ENCODE assay signal across 21 mouse cellular contexts in the genomic region with DNA sequence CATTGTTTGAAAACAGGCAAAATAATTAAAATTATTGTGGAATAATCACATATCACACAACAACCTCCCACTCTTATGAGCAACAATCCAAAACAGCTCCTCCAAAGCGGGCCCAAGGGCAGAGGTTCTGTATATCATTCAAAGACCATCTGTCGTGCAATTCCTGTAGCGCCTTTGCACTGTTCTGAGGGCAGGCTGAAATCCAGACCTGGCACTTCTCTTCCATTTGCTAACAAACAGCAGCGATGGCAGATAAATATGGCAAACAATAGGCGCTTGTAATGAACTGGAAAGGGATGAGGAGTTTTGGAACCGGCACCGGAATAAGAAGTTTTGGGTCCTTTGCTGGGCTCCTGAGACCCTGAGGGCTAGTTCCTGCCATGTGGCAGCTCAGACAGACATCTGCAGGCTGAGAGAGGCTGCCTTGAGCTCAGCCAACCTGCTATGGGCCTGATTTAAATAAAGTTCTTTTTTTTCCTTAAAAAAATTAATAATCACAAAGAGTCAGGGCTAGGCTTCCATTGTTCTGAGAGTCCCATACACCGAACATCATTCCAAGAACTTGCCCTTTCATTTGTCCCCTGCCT.
DNase-seq lines count a peak whose midpoint lies in the region; ATAC-seq lines count a peak whose summit lies in the region.
"Had no signal": no experiment of that assay in that cellular context is flagged by ENCODE, and none has a peak within 500 bp of the region (broad histone marks: within the 10 kb centered on the region; RNA-seq: fewer than 3 reads in every experiment).

No protein-coding gene starts in this region.

- H3K4me2 ChIP-seq in forebrain, embryonic 16.5 days (ENCODE audit: low read length) = no peak overlapping the region
- H3K4me2 ChIP-seq in hindbrain, embryonic 16.5 days (ENCODE audit: low read length) = no peak overlapping the region
- H3K4me2 ChIP-seq in neural tube, embryonic 15.5 days = no peak overlapping the region
- H3K4me2 ChIP-seq: liver, embryonic 11.5 days; lung, embryonic 14.5 days had no signal

- peak overlapping the region; percentile 45; the same call in 1 of the 2 replicates for H3K27ac ChIP-seq in forebrain, embryonic 16.5 days (ENCODE audit: low read length)
- peak overlapping the region; percentile 77 for H3K27ac ChIP-seq in hindbrain, embryonic 16.5 days (ENCODE audit: low read depth, low read length)
- peak overlapping the region; percentile 37; the same call in 1 of the 2 replicates for H3K27ac ChIP-seq in neural tube, embryonic 15.5 days (replicated peaks)
- H3K27ac ChIP-seq: embryonic facial prominence, embryonic 10.5 days had no signal

- H3K36me3 ChIP-seq in forebrain, embryonic 16.5 days (ENCODE audit: control insufficient read depth, insufficient read depth) = no peaks in the 10 kb centered on the region
- H3K36me3 ChIP-seq in hindbrain, embryonic 16.5 days (ENCODE audit: control insufficient read depth, insufficient read depth, low read length) = no peaks in the 10 kb centered on the region
- H3K36me3 ChIP-seq in neural tube, embryonic 15.5 days = no peaks in the 10 kb centered on the region
- H3K36me3 ChIP-seq: embryonic facial prominence, embryonic 10.5 days had no signal

- 44% methylated on average over 8 of the region's 8 CpGs for WGBS in forebrain, embryonic 16.5 days
- 48% methylated on average over 8 of the region's 8 CpGs for WGBS in hindbrain, embryonic 16.5 days
- 56% methylated on average over 8 of the region's 8 CpGs for WGBS in neural tube, embryonic 15.5 days

- intact Hi-C loops in left cerebral cortex, postnatal 4 days (cut with DNase I) = no loop called here

- H3K27me3 ChIP-seq in forebrain, embryonic 16.5 days (replicated peaks; ENCODE audit: control insufficient read depth, insufficient read depth, low read length) = no peaks in the 10 kb centered on the region
- no peaks in the 10 kb centered on the region for H3K27me3 ChIP-seq in hindbrain, embryonic 16.5 days (replicated peaks; ENCODE audit: control insufficient read depth, insufficient read depth, low read length)
- H3K27me3 ChIP-seq in neural tube, embryonic 15.5 days (replicated peaks) = no peaks in the 10 kb centered on the region
- H3K27me3 ChIP-seq: megakaryocyte, embryonic 14.5 days had no signal

- no peaks in the 10 kb centered on the region for H3K9me3 ChIP-seq in forebrain, embryonic 16.5 days (ENCODE audit: control insufficient read depth, low read length)
- no peaks in the 10 kb centered on the region for H3K9me3 ChIP-seq in hindbrain, embryonic 16.5 days (ENCODE audit: control insufficient read depth, low read length)
- no peaks in the 10 kb centered on the region for H3K9me3 ChIP-seq in neural tube, embryonic 15.5 days (replicated peaks)
- H3K9me3 ChIP-seq: embryonic facial prominence, embryonic 10.5 days had no signal

- DNase-seq in left cerebral cortex, postnatal 4 days = peak; percentile 32
- no peak for DNase-seq in left cerebral cortex, adult 8-10 months (ENCODE audit: low spot score in 2 of 2)
- no peak for DNase-seq in thymus, postnatal 0 days (ENCODE audit: low spot score)
- DNase-seq in gastrocnemius, adult 8-10 months (ENCODE audit: low spot score in 2 of 2) = no peak
- DNase-seq: adrenal gland, adult 8-10 months; cerebellum, adult 18-20 months; gastrocnemius, postnatal 10 days; heart, postnatal 10 days; kidney, postnatal 10 days; layer of hippocampus, adult 9-11 months; lung, embryonic 14.5 days; right cerebral cortex, postnatal 4 days had no signal

- H3K4me3 ChIP-seq in forebrain, embryonic 16.5 days (replicated peaks; ENCODE audit: low read length) = no peak overlapping the region
- no peak overlapping the region for H3K4me3 ChIP-seq in hindbrain, embryonic 16.5 days (ENCODE audit: low read length)
- no peak overlapping the region for H3K4me3 ChIP-seq in neural tube, embryonic 15.5 days (replicated peaks)
- H3K4me3 ChIP-seq: embryonic facial prominence, embryonic 10.5 days; erythroblast, embryonic 14.5 days; megakaryocyte, embryonic 14.5 days had no signal

- no peak overlapping the region for H3K9ac ChIP-seq in forebrain, embryonic 16.5 days (replicated peaks; ENCODE audit: low read depth, low read length)
- H3K9ac ChIP-seq in hindbrain, embryonic 16.5 days (ENCODE audit: low read depth, low read length) = no peak overlapping the region
- no peak overlapping the region for H3K9ac ChIP-seq in neural tube, embryonic 15.5 days (replicated peaks)
- H3K9ac ChIP-seq: lung, embryonic 14.5 days had no signal

- ATAC-seq in forebrain, embryonic 16.5 days = peak; percentile 76
- ATAC-seq in hindbrain, embryonic 16.5 days = peak; percentile 82
- ATAC-seq in neural tube, embryonic 15.5 days (ENCODE audit: low FRiP score) = peak; percentile 78
- ATAC-seq: CD4-positive, CD25-positive, alpha-beta regulatory T cell, adult 4 months; intestine, embryonic 16.5 days had no signal

- peaks cover 4% of the 10 kb centered on the region for H3K4me1 ChIP-seq in forebrain, embryonic 16.5 days (replicated peaks; ENCODE audit: control insufficient read depth, insufficient read depth, low read length)
- peaks cover 3% of the 10 kb centered on the region; the same call in 1 of the 2 replicates for H3K4me1 ChIP-seq in hindbrain, embryonic 16.5 days (ENCODE audit: control insufficient read depth, insufficient read depth, low read depth, low read length)
- no peaks in the 10 kb centered on the region for H3K4me1 ChIP-seq in neural tube, embryonic 15.5 days
- H3K4me1 ChIP-seq: embryonic facial prominence, embryonic 10.5 days; megakaryocyte, embryonic 14.5 days had no signal
